Mouse (Mus musculus) MEL (cell line): ENCODE measurements around the gene Rassf3. TPM values are rescaled to one million over a fixed set of nuclear protein-coding genes. Genes with fewer than 3 reads are reported as not detected.

Source experiments
- DNase-seq: peaks from one replicate; pipeline ENCODE4 v3.0.0; 2011; ENCODE audit warnings: low read depth, low spot score
- H3K27ac ChIP-seq: 2 replicates; pipeline ENCODE4 v1.5.1; 2012; ENCODE audit warnings: low read depth, mild to moderate bottlenecking, control low read depth, low read length, moderate library complexity; ENCODE audit not compliant: control insufficient read depth
- H3K27me3 ChIP-seq, 2 experiments: fragments of 150-350 bp in 1 of 2; sonication (generic) in 1 of 2; 2 replicates each; pipeline ENCODE4 v1.6.1; 2012; ENCODE audit warnings: low read length in 2 of 2, mild to moderate bottlenecking in 2 of 2, improper control_type of control experiment in 1 of 2, moderate library complexity in 1 of 2; ENCODE audit not compliant: insufficient read depth in 2 of 2, control insufficient read depth in 1 of 2
- H3K36me3 ChIP-seq, 2 experiments: 2 replicates each; pipeline ENCODE4 v1.6.1; 2012 to 2014; ENCODE audit warnings: low read length in 2 of 2, improper control_type of control experiment in 1 of 2, inconsistent platforms in 1 of 2, mild to moderate bottlenecking in 1 of 2; ENCODE audit not compliant: insufficient read depth in 2 of 2, control insufficient read depth in 1 of 2
- H3K4me1 ChIP-seq, 2 experiments: fragments of 150-350 bp in 1 of 2; sonication (generic) in 1 of 2; 2 replicates each; pipeline ENCODE4 v1.6.1; 2012; ENCODE audit warnings: low read length in 2 of 2, improper control_type of control experiment in 1 of 2, mild to moderate bottlenecking in 1 of 2; ENCODE audit not compliant: insufficient read depth in 2 of 2, control insufficient read depth in 1 of 2
- H3K4me3 ChIP-seq, 2 experiments: fragments of 150-350 bp in 1 of 2; sonication (generic) in 1 of 2; 2 replicates each; pipeline ENCODE4 v1.5.1; 2012; ENCODE audit warnings: low read depth in 2 of 2, low read length in 2 of 2, mild to moderate bottlenecking in 2 of 2, moderate library complexity in 2 of 2, control low read depth in 1 of 2, improper control_type of control experiment in 1 of 2; ENCODE audit not compliant: control insufficient read depth in 1 of 2, insufficient read depth in 1 of 2
- H3K79me2 ChIP-seq: 2 replicates; pipeline ENCODE4 v1.6.1; 2012; ENCODE audit warnings: mild to moderate bottlenecking, low read length, moderate library complexity; ENCODE audit not compliant: control insufficient read depth, poor library complexity, insufficient read depth
- H3K9ac ChIP-seq: 2 replicates; pipeline ENCODE4 v1.6.1; 2012; ENCODE audit warnings: low read depth, mild to moderate bottlenecking, control low read depth, low read length, moderate library complexity; ENCODE audit not compliant: control insufficient read depth, poor library complexity, severe bottlenecking
- H3K9me3 ChIP-seq: fragments of 150-350 bp; sonication (generic); replicated peaks from 2 replicates; pipeline ENCODE4 v1.6.1; 2012; ENCODE audit warnings: mild to moderate bottlenecking, low read length, improper control_type of control experiment, moderate library complexity; ENCODE audit not compliant: insufficient read depth
- BHLHE40 ChIP-seq: IDR thresholded peaks from 2 replicates; pipeline ENCODE4 v1.6.1; 2012; ENCODE audit warnings: low read depth, mild to moderate bottlenecking, inconsistent platforms, low read length, improper control_type of control experiment, borderline replicate concordance
- CHD1 ChIP-seq: IDR thresholded peaks from 2 replicates; pipeline ENCODE4 v1.6.1; 2012; ENCODE audit warnings: low read depth, mild to moderate bottlenecking, inconsistent platforms, low read length, improper control_type of control experiment
- CHD2 ChIP-seq: IDR thresholded peaks from 2 replicates; pipeline ENCODE4 v1.6.1; 2011; ENCODE audit warnings: low read length, improper control_type of control experiment
- CTCF ChIP-seq, 3 experiments: IDR thresholded peaks in 2 of 3; conservative IDR thresholded peaks in 1 of 3; 2 replicates each; pipeline ENCODE4 v1.5.1; 2011 to 2012; ENCODE audit warnings: low read length in 3 of 3, low read depth in 2 of 3, mild to moderate bottlenecking in 2 of 3, improper control_type of control experiment in 1 of 3, inconsistent platforms in 1 of 3, mixed read lengths in 1 of 3, moderate library complexity in 1 of 3; ENCODE audit not compliant: control insufficient read depth in 1 of 3, insufficient read depth in 1 of 3, poor library complexity in 1 of 3, severe bottlenecking in 1 of 3
- E2F4 ChIP-seq: IDR thresholded peaks from 2 replicates; pipeline ENCODE4 v1.6.1; 2011; ENCODE audit warnings: low read depth, low read length, improper control_type of control experiment, borderline replicate concordance
- ELF1 ChIP-seq: IDR thresholded peaks from 2 replicates; pipeline ENCODE4 v1.6.1; 2014; ENCODE audit warnings: low read depth, mild to moderate bottlenecking, inconsistent platforms, low read length, improper control_type of control experiment, moderate library complexity
- ETS1 ChIP-seq: IDR thresholded peaks from 2 replicates; pipeline ENCODE4 v1.6.1; 2012; ENCODE audit warnings: low read depth, mild to moderate bottlenecking, inconsistent platforms, low read length, improper control_type of control experiment, moderate library complexity
- GABPA ChIP-seq: IDR thresholded peaks from 2 replicates; pipeline ENCODE4 v1.6.1; 2012; ENCODE audit warnings: low read depth, mild to moderate bottlenecking, inconsistent platforms, low read length, improper control_type of control experiment, moderate library complexity
- GATA1 ChIP-seq: IDR thresholded peaks from 2 replicates; pipeline ENCODE4 v1.6.1; 2011; ENCODE audit warnings: low read depth, low read length, improper control_type of control experiment
- HCFC1 ChIP-seq: IDR thresholded peaks from 2 replicates; pipeline ENCODE4 v1.6.1; 2012; ENCODE audit warnings: low read depth, mild to moderate bottlenecking, inconsistent platforms, low read length, improper control_type of control experiment, moderate library complexity
- JUND ChIP-seq: IDR thresholded peaks from 2 replicates; pipeline ENCODE4 v1.6.1; 2011; ENCODE audit warnings: low read depth, mild to moderate bottlenecking, improper control_type of control experiment, low read length
- KAT2A ChIP-seq: conservative IDR thresholded peaks from 2 replicates; pipeline ENCODE4 v1.6.1; 2012; ENCODE audit warnings: low read depth, low read length, improper control_type of control experiment, inconsistent platforms
- MAX ChIP-seq: IDR thresholded peaks from 2 replicates; pipeline ENCODE4 v1.6.1; 2011; ENCODE audit warnings: low read length, improper control_type of control experiment
- MAZ ChIP-seq: IDR thresholded peaks from 2 replicates; pipeline ENCODE4 v1.6.1; 2012; ENCODE audit warnings: low read depth, mild to moderate bottlenecking, inconsistent platforms, low read length, improper control_type of control experiment
- MEF2A ChIP-seq: IDR thresholded peaks from 2 replicates; pipeline ENCODE4 v1.6.1; 2014; ENCODE audit warnings: low read depth, mild to moderate bottlenecking, inconsistent platforms, low read length, improper control_type of control experiment; ENCODE audit not compliant: poor library complexity, insufficient replicate concordance, severe bottlenecking; ENCODE audit errors: extremely low read depth
- MXI1 ChIP-seq: IDR thresholded peaks from 2 replicates; pipeline ENCODE4 v1.6.1; 2011; ENCODE audit warnings: mild to moderate bottlenecking, low read depth, low read length, improper control_type of control experiment
- MYC ChIP-seq: IDR thresholded peaks from 2 replicates; pipeline ENCODE4 v1.6.1; 2011; ENCODE audit warnings: low read depth, mild to moderate bottlenecking, low read length, improper control_type of control experiment, moderate library complexity
- NELFE ChIP-seq: IDR thresholded peaks from 2 replicates; pipeline ENCODE4 v1.6.1; 2011; ENCODE audit warnings: low read depth, low read length, improper control_type of control experiment
- NRF1 ChIP-seq: IDR thresholded peaks from 2 replicates; pipeline ENCODE4 v1.6.1; 2014; ENCODE audit warnings: low read depth, mild to moderate bottlenecking, inconsistent platforms, low read length, improper control_type of control experiment, moderate library complexity; ENCODE audit not compliant: poor library complexity, insufficient read depth, severe bottlenecking
- POLR2A ChIP-seq, 2 experiments: IDR thresholded peaks; 2 replicates each; pipeline ENCODE4 v1.6.1; 2011 to 2012; ENCODE audit warnings: low read length in 2 of 2, mild to moderate bottlenecking in 2 of 2, control low read depth in 1 of 2, improper control_type of control experiment in 1 of 2, low read depth in 1 of 2, moderate library complexity in 1 of 2; ENCODE audit not compliant: control insufficient read depth in 1 of 2, insufficient read depth in 1 of 2, poor library complexity in 1 of 2
- POLR2AphosphoS2 ChIP-seq: IDR thresholded peaks from 2 replicates; pipeline ENCODE4 v1.6.1; 2011; ENCODE audit warnings: low read length, improper control_type of control experiment
- POLR2AphosphoS5 ChIP-seq: IDR thresholded peaks from 2 replicates; pipeline ENCODE4 v1.6.1; 2012; ENCODE audit warnings: low read depth, borderline replicate concordance, mild to moderate bottlenecking, inconsistent platforms, low read length, moderate library complexity, mixed read lengths
- RAD21 ChIP-seq: IDR thresholded peaks from 2 replicates; pipeline ENCODE4 v1.6.1; 2011; ENCODE audit warnings: mild to moderate bottlenecking, low read depth, low read length, improper control_type of control experiment
- RCOR1 ChIP-seq: IDR thresholded peaks from 2 replicates; pipeline ENCODE4 v1.6.1; 2012; ENCODE audit warnings: low read depth, mild to moderate bottlenecking, inconsistent platforms, low read length, improper control_type of control experiment
- SMC3 ChIP-seq: IDR thresholded peaks from 2 replicates; pipeline ENCODE4 v1.6.1; 2011; ENCODE audit warnings: low read depth, low read length, improper control_type of control experiment
- TBP ChIP-seq: IDR thresholded peaks from 2 replicates; pipeline ENCODE4 v1.8.0; 2011; ENCODE audit warnings: low read depth, low read length, improper control_type of control experiment
- TCF12 ChIP-seq: IDR thresholded peaks from 2 replicates; pipeline ENCODE4 v1.6.1; 2014; ENCODE audit warnings: low read depth, mild to moderate bottlenecking, inconsistent platforms, low read length, improper control_type of control experiment, moderate library complexity
- UBTF ChIP-seq: IDR thresholded peaks from 2 replicates; pipeline ENCODE4 v1.6.1; 2012; ENCODE audit warnings: low read depth, mild to moderate bottlenecking, inconsistent platforms, low read length, improper control_type of control experiment, moderate library complexity, borderline replicate concordance; ENCODE audit not compliant: insufficient read depth
- USF1 ChIP-seq: IDR thresholded peaks from 2 replicates; pipeline ENCODE4 v1.6.1; 2014; ENCODE audit warnings: low read depth, mild to moderate bottlenecking, inconsistent platforms, low read length, improper control_type of control experiment, moderate library complexity
- ZC3H11A ChIP-seq: IDR thresholded peaks from 2 replicates; pipeline ENCODE4 v1.6.1; 2012; ENCODE audit warnings: low read depth, mild to moderate bottlenecking, inconsistent platforms, low read length, improper control_type of control experiment
- ZKSCAN1 ChIP-seq: IDR thresholded peaks from 2 replicates; pipeline ENCODE4 v1.6.1; 2012; ENCODE audit warnings: low read depth, mild to moderate bottlenecking, inconsistent platforms, low read length, improper control_type of control experiment, moderate library complexity
- ZMIZ1 ChIP-seq: IDR thresholded peaks from 2 replicates; pipeline ENCODE4 v1.6.1; 2012; ENCODE audit warnings: low read depth, mild to moderate bottlenecking, inconsistent platforms, low read length, improper control_type of control experiment, moderate library complexity
- ZNF384 ChIP-seq: IDR thresholded peaks from 2 replicates; pipeline ENCODE4 v1.6.1; 2012; ENCODE audit warnings: low read depth, mild to moderate bottlenecking, inconsistent platforms, low read length, improper control_type of control experiment
- polyA plus RNA-seq, 2 experiments: library from polyadenylated mRNA; stranded (reverse) in 1 of 2; unstranded in 1 of 2; fragments of >175 nt in 1 of 2; fragments of >200 nt in 1 of 2; gene quantifications; 2 replicates each; pipeline versions ENCODE4 v1.2.1 to v1.2.4; 2012; ENCODE audit warnings: low replicate concordance in 2 of 2, low read depth in 1 of 2; ENCODE audit not compliant: insufficient read length in 2 of 2, insufficient read depth in 1 of 2, missing spikeins in 1 of 2
- total RNA-seq: library from RNA; depleted of rRNA; stranded (reverse); fragments of 300-350 nt; gene quantifications from 2 replicates; pipeline ENCODE4 v1.2.3, GENCODE M21; 2012

Gene Rassf3
- total and polyA plus RNA-seq, 3 experiments: 9.2 to 15.8 TPM; not detected in 1

DNA sequence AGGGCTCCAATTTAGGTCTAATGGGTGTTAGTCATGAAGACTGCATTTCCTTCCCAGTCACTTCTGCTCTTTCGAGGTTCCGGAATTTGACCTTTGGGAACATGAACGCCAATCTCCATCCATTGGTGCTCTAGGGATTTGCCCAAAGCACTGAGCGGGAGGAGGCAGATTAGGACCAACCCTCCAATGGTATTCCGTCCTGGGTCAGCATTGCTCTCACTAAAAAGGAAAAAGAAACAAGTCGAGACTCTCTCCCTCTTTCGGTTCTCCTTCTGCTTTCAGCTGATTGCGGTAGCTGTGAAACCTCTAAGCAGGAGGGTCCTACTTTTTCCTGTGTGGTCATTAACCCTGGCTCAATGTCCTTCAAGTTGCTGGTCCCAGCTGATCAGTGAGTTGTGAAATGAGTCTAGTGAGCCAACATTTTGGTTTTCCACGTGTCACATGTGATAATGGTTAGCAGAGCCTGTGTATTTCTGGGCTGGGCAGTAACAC, 110.3 kb downstream of the Rassf3 start (continued):
- TF ChIP-seq JUND: no peak

DNA sequence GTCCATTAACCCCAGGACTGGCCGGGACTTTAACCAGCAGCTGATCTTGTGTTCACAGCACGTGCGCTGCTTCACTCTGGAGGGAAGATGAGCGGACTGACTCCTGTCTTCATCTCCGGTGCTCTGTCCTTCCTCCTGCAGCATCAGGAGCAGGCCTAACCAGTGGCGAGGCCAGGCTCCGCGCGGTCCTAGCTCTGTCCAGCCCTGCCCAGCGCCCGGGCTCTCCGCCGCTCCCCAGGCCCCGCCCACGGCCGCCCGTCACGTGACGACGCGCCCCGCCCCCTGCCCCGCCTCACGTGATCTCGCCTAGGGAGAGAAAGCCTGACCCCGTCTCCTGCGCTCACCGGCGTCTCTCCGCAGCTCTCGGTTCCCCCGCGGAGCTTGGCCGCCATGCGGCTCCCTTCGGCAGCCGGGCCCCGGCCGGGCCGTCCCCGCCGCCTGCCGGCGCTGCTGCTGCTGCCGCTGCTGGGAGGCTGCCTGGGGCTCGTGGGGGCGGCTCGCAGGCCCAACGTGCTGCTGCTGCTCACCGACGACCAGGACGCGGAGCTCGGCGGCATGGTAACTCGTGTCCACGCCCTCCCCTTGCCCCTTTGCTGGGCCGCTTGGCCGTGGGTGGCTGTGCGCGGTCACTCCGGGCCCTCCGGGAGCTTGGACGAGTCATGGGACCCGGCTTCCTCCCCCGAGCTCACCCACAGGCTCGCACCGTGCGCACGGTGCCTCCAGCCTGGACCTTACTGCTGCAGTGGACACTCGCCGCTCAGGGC, 111.2 kb downstream of the Rassf3 start, which contains the start of gene Gns:
Gns (plus strand) TSS at position 290 of the 764 bp plus-strand sequence.
- Histone ChIP-seq H3K27me3 (no peaks in the 10 kb centered on the region), H3K79me2 (peaks cover 32% of the 10 kb centered on the region), H3K36me3 (peaks cover 0 to 11% of the 10 kb centered on the region in 2 experiments; a peak in 3 of 4 replicates), H3K9me3 (no peaks in the 10 kb centered on the region), H3K4me1 (peaks cover 0 to 22% of the 10 kb centered on the region in 2 experiments; a peak in 3 of 4 replicates), H3K4me3 (peak within 1 kb of the TSS; percentile 71), H3K9ac (peak within 1 kb of the TSS; percentile 86), H3K27ac (peak within 1 kb of the TSS; percentile 26)
- DNase-seq: peak; percentile 82
- TF ChIP-seq MEF2A (no peak), E2F4 (no peak), POLR2A (IDR thresholded peaks at IDR 0.05; ENCODE audit: control insufficient read depth in 1 of 2, insufficient read depth in 1 of 2, low read depth in 1 of 2, low read length in 2 of 2, poor library complexity in 1 of 2) (peak; percentile 90 to 94), MYC (peak; percentile 71; the same call in 1 of the 2 replicates), MAZ (no peak; the same call in 1 of the 2 replicates), MXI1 (peak; percentile 83), POLR2AphosphoS2 (peak; percentile 47; the same call in 1 of the 2 replicates), MAX (peak; percentile 93), ZKSCAN1 (no peak), CHD1 (no peak), CHD2 (no peak), RCOR1 (no peak), CTCF (IDR thresholded peaks at IDR 0.05 in 2 of 3, conservative IDR thresholded peaks at IDR 0.05 in 1 of 3; ENCODE audit: control insufficient read depth in 1 of 3, insufficient read depth in 1 of 3, low read depth in 2 of 3, low read length in 3 of 3, poor library complexity in 1 of 3, severe bottlenecking in 1 of 3) (no peak), JUND (no peak), NELFE (peak; percentile 68), ELF1 (no peak), BHLHE40 (peak; percentile 93), ZMIZ1 (0 out of 2 replicates have a peak, but pooled peaks have one; percentile 31), KAT2A (no peak), POLR2AphosphoS5 (no peak), NRF1 (no peak), ZC3H11A (no peak), HCFC1 (peak; percentile 58; the same call in 1 of the 2 replicates), UBTF (no peak), SMC3 (no peak), USF1 (peak; percentile 98), GABPA (no peak), TBP (no peak), ETS1 (no peak), TCF12 (no peak), ZNF384 (no peak), RAD21 (no peak), GATA1 (no peak)
